Mouse (Mus musculus): Measurements from ENCODE around the gene Plcg2. TPM values are rescaled to one million over a fixed set of nuclear protein-coding genes. Genes with fewer than 3 reads are reported as not detected.
A peak's percentile ranks its signal among the peaks of the same experiment; 100 is the strongest.

Plcg2 gene
- polyA plus RNA-seq, 1 experiment from 2014 or later, result 3.8 TPM

DNA sequence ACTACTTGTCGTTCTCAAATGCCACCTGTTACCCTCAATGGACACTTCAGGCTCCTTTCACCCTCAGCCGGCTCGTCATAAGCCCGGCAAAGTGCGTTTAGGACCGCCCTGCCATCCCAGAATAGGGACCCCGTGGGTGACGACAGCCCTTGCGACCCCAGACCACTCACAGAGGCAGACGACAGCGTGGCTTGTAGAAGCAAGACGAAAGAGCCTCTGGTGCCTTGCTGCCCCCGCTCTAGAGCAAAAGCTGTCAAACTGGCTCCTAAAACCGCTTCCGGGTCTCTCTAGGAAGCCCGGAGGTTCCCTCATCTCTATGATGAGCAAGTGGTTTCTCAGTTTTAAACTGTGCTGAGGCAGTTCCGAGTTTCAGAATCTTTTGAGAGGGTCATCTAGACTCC, 175.3 kb downstream of the Plcg2 start, which contains the start of gene Sdr42e1:
TSS of gene Sdr42e1 (minus strand) at position 260 of the 401 bp plus-strand sequence.
- Histone ChIP-seq H3K27ac (replicated peaks) (no peak within 1 kb of the TSS), H3K9ac (peak within 1 kb of the TSS; percentile 47), H3K9me3 (replicated peaks) (no peaks in the 10 kb centered on the region), H3K4me2 (replicated peaks) (peak within 1 kb of the TSS; percentile 71), H3K4me3 (replicated peaks) (peak within 1 kb of the TSS; percentile 54), H3K4me1 (peaks cover 12% of the 10 kb centered on the region), H3K27me3 (no peaks in the 10 kb centered on the region), H3K36me3 (no peaks in the 10 kb centered on the region)
- WGBS, result 13% methylated on average over 17 of the region's 17 CpGs
- ATAC-seq (ENCODE audit: insufficient number of reproducible peaks, low FRiP score, low TSS enrichment, low read depth), result no peak

DNA sequence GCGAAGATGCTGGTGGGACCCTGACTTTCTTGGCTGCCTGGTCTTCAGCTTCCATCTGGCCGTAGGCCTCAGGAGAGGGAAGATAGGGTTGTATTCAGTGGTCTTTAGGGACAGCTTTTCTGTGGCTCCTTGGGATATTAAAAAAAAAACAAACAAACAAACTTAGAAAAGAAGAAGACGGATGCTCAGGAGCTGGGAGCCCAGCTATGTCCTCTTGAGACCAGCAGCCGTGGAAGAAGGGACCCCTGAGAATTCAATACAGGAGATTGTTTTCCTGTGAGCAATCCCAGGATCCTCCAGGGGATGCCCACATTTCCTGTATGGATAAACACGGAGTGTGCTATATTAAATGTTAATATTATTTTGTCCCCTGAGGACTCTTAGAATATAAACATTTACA, 177.1 kb downstream of the Plcg2 start:
- Histone ChIP-seq H3K36me3 (no peaks in the 10 kb centered on the region), H3K9me3 (replicated peaks) (no peaks in the 10 kb centered on the region), H3K4me2 (replicated peaks) (no peak overlapping the region), H3K9ac (no peak overlapping the region), H3K4me1 (peaks cover 10% of the 10 kb centered on the region), H3K27ac (replicated peaks) (no peak overlapping the region), H3K27me3 (no peaks in the 10 kb centered on the region), H3K4me3 (replicated peaks) (no peak overlapping the region)
- WGBS, result 64% methylated on average over 5 of the region's 5 CpGs
- ATAC-seq (ENCODE audit: insufficient number of reproducible peaks, low FRiP score, low TSS enrichment, low read depth), result no peak

DNA sequence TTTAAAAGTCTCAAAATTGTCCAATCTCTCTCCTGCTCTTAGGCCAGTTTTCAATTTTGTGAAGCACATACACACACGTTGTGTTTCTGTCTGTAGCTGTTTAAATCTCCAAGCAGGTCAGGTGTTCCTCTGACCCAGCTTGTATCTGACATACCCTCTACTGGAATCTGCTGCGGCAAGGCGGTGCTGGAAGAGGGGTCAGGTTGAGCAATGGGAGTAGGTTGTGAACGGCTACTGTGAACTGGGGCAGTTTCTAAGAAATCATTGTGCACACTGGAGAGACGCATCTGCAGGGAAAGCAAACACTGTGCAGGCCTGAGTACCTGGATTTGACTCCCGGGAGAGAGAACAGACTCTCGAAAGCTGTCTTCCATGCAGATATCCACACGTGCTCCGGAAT, 178.4 kb downstream of the Plcg2 start:
- H3K4me3 ChIP-seq (replicated peaks), result no peak overlapping the region
- H3K27ac ChIP-seq (replicated peaks), result no peak overlapping the region
- H3K4me2 ChIP-seq (replicated peaks), result no peak overlapping the region
- 69% methylated on average over 9 of the region's 9 CpGs for WGBS
- no peaks in the 10 kb centered on the region for H3K9me3 ChIP-seq (replicated peaks)
- no peaks in the 10 kb centered on the region for H3K27me3 ChIP-seq
- H3K4me1 ChIP-seq, result peaks cover 5% of the 10 kb centered on the region; the same call in 1 of the 2 replicates
- H3K9ac ChIP-seq, result no peak overlapping the region
- H3K36me3 ChIP-seq, result no peaks in the 10 kb centered on the region
- no peak for ATAC-seq (ENCODE audit: insufficient number of reproducible peaks, low FRiP score, low TSS enrichment, low read depth)

DNA sequence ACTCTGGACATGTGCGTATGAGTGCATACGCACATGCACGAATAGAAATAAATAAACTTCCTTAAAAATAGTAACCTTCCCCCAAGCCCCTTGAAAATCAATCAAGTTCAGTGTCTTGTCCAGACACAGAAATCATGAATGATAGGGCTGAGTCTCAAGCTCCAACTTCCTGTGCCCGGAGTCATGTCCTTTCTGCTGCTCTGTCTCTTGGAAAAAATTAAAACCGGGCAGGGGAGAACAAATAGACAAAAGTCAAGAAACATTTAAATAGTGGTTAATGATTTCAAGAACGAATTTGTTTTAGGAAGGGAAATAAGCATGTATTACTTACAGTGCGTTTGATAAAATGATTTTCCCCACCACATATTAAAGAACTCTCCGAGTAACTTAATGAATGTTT, 178.9 kb downstream of the Plcg2 start:
- no peak overlapping the region for H3K27ac ChIP-seq (replicated peaks)
- H3K9me3 ChIP-seq (replicated peaks), result no peaks in the 10 kb centered on the region
- 71% methylated on average over 8 of the region's 8 CpGs for WGBS
- no peaks in the 10 kb centered on the region for H3K27me3 ChIP-seq
- ATAC-seq (ENCODE audit: insufficient number of reproducible peaks, low FRiP score, low TSS enrichment, low read depth), result no peak
- no peak overlapping the region for H3K4me2 ChIP-seq (replicated peaks)
- peaks cover 5% of the 10 kb centered on the region; the same call in 1 of the 2 replicates for H3K4me1 ChIP-seq
- no peak overlapping the region for H3K9ac ChIP-seq
- no peaks in the 10 kb centered on the region for H3K36me3 ChIP-seq
- no peak overlapping the region for H3K4me3 ChIP-seq (replicated peaks)

DNA sequence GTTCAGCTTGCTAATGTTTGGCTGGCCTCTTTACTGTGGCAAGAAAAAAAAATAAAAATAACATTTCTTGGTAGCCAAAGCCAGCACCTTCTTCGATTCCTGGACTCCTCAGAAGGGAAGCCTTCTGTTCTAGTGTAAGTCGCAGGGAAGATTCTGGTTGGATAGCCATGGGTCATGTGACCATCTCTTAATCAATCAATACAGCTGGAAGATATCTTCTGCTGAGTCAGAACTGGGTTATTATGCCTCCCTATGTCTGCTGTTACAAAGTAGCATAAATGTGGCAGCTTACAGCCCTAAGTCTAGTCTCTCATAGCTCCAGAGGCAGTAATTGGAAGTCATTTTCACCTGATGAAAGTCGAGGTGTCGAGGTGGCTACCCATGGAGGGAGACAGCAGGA, 180.6 kb downstream of the Plcg2 start:
- H3K9ac ChIP-seq, result no peak overlapping the region
- WGBS, result 83% methylated on average over 4 of the region's 4 CpGs
- H3K36me3 ChIP-seq, result no peaks in the 10 kb centered on the region

DNA sequence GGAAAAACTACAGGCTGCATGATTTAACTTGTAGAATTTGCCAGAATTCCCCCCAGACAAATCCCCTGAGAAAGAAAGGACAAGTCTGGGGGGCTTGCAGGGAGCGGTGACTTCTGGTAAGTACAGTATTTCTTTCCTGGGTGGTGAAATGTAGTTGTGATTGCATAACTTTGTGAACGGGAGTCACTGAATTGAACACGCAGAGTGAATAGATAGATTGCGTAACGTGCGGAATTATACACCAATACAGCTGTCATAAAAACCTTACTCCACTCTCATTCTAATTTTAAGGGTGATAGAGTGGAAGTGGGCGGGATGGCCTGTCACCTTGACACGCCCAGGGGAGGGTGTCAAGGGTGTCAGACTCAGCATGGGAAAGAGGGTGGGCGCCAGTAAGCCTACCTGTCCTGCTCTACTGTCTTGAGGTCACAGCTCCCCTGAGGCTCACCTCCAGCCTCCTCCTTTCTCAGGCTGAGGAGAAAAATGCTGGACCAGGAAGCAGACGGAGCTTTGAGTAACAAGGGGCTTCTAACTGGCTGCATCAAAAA, 185.9 kb downstream of the Plcg2 start:
- 73% methylated on average over 10 of the region's 10 CpGs for WGBS
- Histone ChIP-seq H3K36me3 (no peaks in the 10 kb centered on the region), H3K27ac (replicated peaks) (no peak overlapping the region), H3K4me3 (replicated peaks) (no peak overlapping the region), H3K4me1 (no peaks in the 10 kb centered on the region), H3K9me3 (replicated peaks) (no peaks in the 10 kb centered on the region), H3K4me2 (replicated peaks) (no peak overlapping the region), H3K9ac (no peak overlapping the region), H3K27me3 (no peaks in the 10 kb centered on the region)
- ATAC-seq (ENCODE audit: insufficient number of reproducible peaks, low FRiP score, low TSS enrichment, low read depth), result no peak

More for the DNA sequence above, 180.6 kb downstream of the Plcg2 start:
- Histone ChIP-seq H3K27ac (replicated peaks) (no peak overlapping the region), H3K27me3 (no peaks in the 10 kb centered on the region), H3K4me3 (replicated peaks) (no peak overlapping the region), H3K4me1 (no peaks in the 10 kb centered on the region; the same call in 1 of the 2 replicates), H3K4me2 (replicated peaks) (no peak overlapping the region), H3K9me3 (replicated peaks) (no peaks in the 10 kb centered on the region)
- ATAC-seq (ENCODE audit: insufficient number of reproducible peaks, low FRiP score, low TSS enrichment, low read depth), result no peak

DNA sequence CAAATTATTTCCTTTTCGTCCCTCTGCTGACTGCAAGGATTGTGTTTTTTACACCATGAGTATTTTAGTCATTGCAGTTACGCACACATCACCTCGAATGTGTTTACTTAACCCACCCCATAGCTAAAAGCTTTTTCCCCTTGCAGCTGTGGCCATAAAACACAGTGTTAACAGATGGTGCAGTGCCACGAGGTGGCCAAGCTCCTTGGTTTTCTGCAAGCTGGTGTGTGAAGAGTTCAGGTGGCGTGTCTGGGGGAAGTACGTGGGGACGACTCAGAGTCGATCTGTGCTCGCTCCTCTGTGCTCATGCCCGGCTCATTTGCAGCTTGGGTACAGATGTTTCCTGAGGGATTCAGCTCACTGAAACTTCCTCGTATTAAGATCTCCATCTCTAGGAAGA, 186.4 kb downstream of the Plcg2 start:
- no peak for ATAC-seq (ENCODE audit: insufficient number of reproducible peaks, low FRiP score, low TSS enrichment, low read depth)
- H3K4me2 ChIP-seq (replicated peaks), result no peak overlapping the region

More for the DNA sequence above, 186.4 kb downstream of the Plcg2 start:
- no peaks in the 10 kb centered on the region for H3K27me3 ChIP-seq
- no peaks in the 10 kb centered on the region for H3K9me3 ChIP-seq (replicated peaks)
- no peaks in the 10 kb centered on the region for H3K36me3 ChIP-seq
- 48% methylated on average over 11 of the region's 11 CpGs for WGBS
- no peak overlapping the region for H3K4me3 ChIP-seq (replicated peaks)
- no peaks in the 10 kb centered on the region for H3K4me1 ChIP-seq
- H3K27ac ChIP-seq (replicated peaks), result no peak overlapping the region
- H3K9ac ChIP-seq, result no peak overlapping the region

Small RNA genes lying within 50 kb of the gene (microRNA-seq; reads per million reads assigned to microRNA genes)
- gene Gm27361 (ENCODE audit: borderline number of aligned reads) (not detected), gene Mir7077 (ENCODE audit: borderline number of aligned reads) (not detected), gene Mir7078 (ENCODE audit: borderline number of aligned reads) (not detected)

Other genes with a start within 250 kb of the Plcg2 start
- gene Cmip, start 241.2 kb upstream of the Plcg2 start, polyA plus RNA-seq (2015; fragmentation: Nextera tagmentation; extraction: Ambion mirVana), result 25.9 and 27.7 TPM in 2 replicates
- 11.5 and 13.1 TPM in 2 replicates for gene Sdr42e1, start 175.4 kb downstream of the Plcg2 start, polyA plus RNA-seq (2015; fragmentation: Nextera tagmentation; extraction: Ambion mirVana)
- gene Hsd17b2, start 203.6 kb downstream of the Plcg2 start, polyA plus RNA-seq (2015; fragmentation: Nextera tagmentation; extraction: Ambion mirVana), result 5.2 and 6.6 TPM in 2 replicates

Measured in embryonic facial prominence, embryonic 15.5 days (tissue).